Mouse (Mus musculus) embryo, embryonic 11.5 days (tissue): ENCODE results near the gene Inafm2.

Experiments
- DNase-seq: peaks from one replicate; pipeline ENCODE4 v3.0.0-alpha.2; 2012; ENCODE audit warnings: low read depth, low spot score

Gene Inafm2

GRCm38 (mm10) chr2:118725511-118725910, 20.0 kb upstream of the Inafm2 start:
- DNase-seq: no peak

- no peak for DNase-seq
These were observed 18.7 kb upstream of the Inafm2 start for GRCm38 (mm10) chr2:118726873-118727272.

GRCm38 (mm10) chr2:118727911-118728310, 17.6 kb upstream of the Inafm2 start:
- DNase-seq: no peak

GRCm38 (mm10) chr2:118728337-118728736, 17.2 kb upstream of the Inafm2 start, which contains the start of gene Plcb2:
Plcb2 (minus strand) TSS chr2:118728438.
- DNase-seq: no peak

DNA sequence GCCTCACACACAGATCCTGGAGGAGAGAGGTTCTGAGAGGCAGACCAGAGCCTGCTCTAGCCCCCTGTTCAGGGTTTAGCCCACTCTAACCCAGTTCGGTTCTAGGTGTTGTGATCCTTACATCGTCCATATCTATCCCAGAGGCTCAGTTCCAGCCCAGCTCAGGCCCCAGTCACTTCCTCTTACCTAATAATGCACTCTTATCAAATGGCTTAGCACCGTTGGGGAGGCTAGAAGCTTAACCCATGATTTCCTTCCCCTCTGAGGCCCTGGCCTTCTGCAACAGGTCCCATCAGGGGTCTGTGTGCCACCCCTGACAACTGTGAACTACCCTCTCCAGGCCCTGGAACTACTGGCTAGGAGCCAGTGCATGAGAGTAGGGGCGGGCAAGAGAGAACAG, 16.4 kb upstream of the Inafm2 start:
- no peak for DNase-seq

- no peak for DNase-seq
These were observed 15.5 kb upstream of the Inafm2 start for GRCm38 (mm10) chr2:118729816-118730621.

- DNase-seq: no peak
These were observed 15.0 kb upstream of the Inafm2 start for GRCm38 (mm10) chr2:118730622-118730915.

- no peak for DNase-seq
These were observed 13.6 kb upstream of the Inafm2 start for GRCm38 (mm10) chr2:118731981-118732380.

- DNase-seq: no peak
These were observed 12.2 kb upstream of the Inafm2 start for GRCm38 (mm10) chr2:118733341-118733740.

- no peak for DNase-seq
These were observed 5.2 kb upstream of the Inafm2 start for GRCm38 (mm10) chr2:118740341-118740740.

DNA sequence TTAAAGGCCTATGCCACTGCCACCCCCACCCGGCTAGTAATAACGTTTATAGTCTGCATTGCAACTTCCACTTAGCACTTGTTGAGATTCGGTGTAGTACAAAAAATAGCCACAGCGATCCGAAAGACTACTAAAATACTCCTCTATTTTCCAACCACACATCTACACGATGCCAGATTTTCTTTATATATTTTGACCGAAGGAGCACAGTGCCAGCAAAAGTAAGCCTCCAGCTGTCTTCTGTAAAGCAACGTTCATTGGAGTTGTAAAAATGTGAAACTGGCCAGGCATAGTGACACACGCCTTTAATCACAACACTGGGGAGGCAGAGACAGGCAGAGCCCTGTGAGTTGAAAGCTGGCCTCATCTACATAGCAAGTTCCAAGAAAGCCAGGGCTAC, 4.4 kb upstream of the Inafm2 start:
- no peak for DNase-seq

DNA sequence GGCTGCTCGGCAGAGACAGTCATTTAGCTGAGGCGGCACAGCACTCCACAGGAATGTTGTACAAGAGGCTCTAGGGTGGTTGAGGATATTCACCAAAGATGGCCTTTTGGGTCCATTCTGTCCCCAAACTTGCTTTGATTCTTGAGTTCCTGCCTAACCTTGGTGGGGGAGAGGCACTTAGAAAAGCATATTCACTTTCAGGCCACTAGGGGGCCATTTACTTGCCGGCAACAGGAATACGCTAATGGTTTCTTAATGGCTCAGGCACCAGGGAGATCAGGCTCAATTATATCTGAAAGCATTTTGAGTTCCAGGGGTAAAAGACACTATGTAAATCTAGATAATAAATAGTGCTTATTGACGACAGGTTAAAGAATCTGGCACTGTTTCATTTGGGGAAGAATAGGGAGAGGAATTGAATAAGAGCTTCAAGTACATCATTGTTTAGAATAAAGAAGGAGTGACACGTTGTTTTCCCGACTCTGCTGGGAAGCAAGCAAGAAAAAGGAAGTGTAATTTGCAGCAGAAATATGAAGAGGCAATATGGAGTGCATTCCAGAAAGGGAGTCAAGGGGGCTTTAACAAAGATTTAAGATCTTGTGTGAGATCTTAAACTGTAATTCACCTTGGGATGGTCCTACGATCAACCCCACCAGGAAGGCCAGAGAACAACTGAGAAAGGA, 2.2 kb upstream of the Inafm2 start:
- DNase-seq: no peak

DNA sequence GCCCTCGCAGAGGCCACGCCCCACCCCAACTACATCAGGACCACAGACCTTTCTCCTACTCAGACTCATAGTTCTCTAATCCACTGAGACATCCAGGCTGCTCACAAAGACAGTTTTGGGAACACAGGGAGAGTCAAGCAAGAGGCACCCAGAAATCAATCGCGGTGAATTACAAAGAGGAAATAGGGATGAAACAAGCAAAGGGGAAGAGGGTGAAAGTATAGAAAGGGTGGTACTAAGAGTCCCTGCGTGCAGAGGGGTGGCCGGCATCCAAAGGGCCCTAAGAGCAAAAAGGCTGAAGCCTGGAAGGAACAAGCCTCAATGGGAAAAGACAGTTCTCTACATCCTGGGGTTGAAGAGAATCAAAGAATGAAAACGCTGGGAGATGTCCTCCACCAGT, 937 bp upstream of the Inafm2 start:
- DNase-seq: no peak

DNA sequence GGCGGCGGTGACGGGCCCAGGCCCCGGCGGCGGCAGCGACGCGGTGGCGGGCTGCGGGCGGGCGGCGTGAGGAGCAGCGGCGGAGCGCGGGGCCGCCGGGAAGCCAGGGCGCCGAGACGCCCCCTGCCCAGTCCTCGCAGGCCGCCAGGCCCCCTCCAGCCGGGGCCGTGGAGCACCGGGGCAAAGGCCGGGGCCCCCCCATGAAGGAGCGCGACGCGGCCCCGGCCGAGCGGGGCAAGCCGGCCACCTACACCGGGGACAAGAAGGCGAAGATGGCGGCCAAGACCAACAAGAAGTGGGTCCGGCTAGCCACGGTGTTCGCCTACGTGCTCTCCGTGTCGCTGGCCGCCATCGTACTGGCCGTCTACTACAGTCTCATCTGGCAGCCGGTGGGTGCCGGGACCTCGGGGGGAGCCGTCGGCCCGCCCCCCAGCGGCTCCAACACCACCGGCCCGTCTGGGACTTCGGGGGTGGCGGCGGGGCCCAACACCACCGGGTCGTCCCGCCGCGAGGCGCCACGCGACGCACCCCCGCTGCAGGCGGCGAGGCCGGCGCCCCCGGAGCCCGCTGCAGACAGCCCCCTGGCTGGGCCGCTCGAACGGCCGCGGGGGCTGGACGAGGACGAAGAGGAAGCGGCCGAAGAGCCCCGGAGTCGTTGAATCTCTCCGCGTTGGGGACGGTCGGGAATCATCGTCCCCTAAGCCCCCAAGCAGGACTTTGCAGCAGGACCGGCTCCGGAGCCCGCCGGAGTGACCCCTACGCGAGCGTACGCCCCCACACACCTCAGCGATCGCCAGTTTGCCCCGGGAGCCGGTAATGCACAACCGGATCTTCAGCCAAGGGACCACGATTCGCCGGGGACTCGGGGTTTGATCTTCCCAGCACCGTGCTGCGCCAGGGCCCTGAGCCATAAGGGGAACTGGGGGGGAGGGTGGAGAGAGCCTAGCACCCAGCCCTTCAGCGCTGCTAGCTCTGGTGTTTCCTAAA, 650 bp downstream of the Inafm2 start:
- no peak for DNase-seq

- no peak for DNase-seq
These were observed 1.9 kb downstream of the Inafm2 start for GRCm38 (mm10) chr2:118747301-118747960.

DNA sequence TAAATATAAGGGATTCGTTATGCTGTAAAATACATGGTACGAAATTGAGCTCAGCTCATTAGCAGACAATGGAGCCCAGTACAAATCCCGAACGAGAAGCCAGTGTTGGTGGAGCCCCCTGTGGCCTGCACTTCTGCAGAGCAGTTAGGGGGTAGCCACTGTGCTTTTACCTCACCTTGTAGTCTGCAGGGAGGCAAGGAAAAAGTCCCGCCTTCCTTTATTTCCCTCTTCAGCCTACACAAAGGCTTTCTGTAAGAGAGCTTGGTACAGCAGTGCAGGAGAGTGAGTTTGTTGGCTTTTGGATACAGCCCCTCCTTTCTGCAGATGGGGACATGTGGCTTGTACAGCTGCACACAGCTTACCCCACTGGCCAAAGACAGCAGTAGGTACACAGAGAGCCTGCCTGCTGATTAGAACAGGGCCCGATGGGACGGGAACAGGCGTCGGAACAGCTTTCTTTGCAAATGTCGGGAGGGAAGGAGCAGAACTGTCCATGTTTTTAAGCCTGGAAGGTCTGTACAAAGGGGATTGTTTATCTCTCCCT, 3.9 kb downstream of the Inafm2 start:
- DNase-seq: no peak

DNA sequence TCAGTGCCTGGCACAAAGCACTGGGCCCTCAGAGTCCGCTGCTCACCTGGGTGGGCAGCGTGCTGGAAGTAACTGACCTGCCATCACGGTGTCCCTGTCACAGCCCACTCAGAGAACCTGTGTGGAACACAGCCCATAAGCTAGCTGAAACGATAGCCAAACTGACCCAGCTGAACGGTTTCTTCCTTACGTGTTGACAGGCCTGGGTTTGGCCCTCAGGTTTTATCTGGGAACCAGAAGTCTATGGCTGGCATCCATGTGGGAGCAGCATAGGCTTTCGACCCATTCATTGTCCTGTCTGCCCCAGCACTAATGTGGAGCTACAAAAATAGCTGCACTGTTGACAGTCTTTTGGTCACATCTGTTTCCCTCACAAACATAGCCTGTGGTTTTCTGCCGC, 4.9 kb downstream of the Inafm2 start:
- DNase-seq: no peak

DNA sequence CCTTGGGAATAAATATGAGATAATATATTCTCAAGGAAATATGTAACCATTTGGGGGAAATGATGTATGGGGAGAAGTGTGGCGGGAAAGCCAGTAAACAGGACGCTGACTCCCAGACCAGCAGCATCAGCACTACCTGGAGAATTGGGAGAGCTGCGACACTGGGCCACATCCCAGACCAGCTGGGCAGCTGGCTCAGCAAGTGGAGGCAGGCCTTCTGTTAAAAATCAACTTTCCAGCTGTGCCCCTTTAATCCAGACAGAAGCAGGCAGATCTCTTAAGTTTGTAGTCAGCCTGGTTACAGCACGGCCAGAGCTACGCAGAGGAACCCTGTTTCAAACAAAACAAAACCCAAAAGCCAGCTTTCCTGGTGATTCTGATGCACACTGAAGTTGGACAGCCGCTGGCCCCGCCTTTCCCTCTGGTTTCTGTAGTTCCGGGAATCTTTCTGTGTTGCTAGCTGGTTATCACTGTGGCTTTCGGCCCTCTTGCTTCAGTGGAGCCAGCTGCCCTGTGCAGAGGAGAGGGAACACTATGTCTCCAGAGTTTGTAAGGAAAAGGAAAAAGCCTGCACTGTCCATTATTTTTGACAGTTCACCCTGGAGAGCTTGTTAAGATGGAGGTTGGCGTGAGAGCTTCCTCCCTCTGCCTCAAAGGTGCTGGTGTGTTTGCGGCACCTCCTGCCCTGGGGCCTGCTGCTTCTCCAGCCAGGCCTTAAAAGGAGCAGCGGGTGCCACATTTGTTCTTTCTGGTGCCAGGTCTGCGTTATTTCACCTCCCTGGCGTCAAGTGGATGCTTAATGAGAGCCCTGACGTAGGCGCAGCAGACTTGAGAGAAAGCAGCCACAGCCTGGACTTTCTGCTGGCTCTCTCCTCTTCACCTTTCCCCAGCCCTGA, 6.6 kb downstream of the Inafm2 start:
- DNase-seq: no peak

GRCm38 (mm10) chr2:118752792-118753108, 7.2 kb downstream of the Inafm2 start:
- DNase-seq: no peak

DNA sequence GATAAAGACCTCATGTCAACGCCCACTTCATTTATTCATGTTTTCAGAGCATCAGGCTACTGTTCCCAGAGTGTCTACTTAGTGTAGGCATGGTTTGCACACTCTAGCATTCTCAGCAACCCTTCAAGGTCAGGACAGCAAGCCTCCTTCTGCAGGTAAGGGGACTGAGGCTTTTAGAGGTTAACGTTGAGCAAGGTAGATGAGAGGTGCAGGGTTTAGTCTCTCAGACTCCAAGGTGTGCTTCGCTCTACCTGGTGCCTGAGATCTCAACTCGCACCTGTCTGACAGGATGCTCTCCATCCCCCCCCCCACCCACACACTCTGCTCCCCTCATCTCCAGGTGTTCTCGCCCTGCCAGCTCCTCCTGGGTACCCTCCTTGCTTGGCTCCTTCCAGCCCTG, 8.6 kb downstream of the Inafm2 start:
- DNase-seq: no peak
